Mouse (Mus musculus) forebrain, postnatal 0 days (tissue): ENCODE data around the gene Folr2. TPM values are rescaled to one million over a fixed set of nuclear protein-coding genes. Genes with fewer than 3 reads are reported as not detected.
A peak's percentile ranks its signal among the peaks of the same experiment; 100 is the strongest.

Experiments
- ATAC-seq: fragments of 200-750 bp; cut with Nextera tagmentation; 2 replicates; pipeline ENCODE4 v1.8.0; 2017; ENCODE audit warnings: mild to moderate bottlenecking, moderate library complexity
- DNase-seq: peaks from one replicate; pipeline ENCODE4 v3.0.0-alpha.2; 2015
- H3K27ac ChIP-seq: fragments of 300-500 bp; sonication (generic); 2 replicates; pipeline ENCODE4 v1.5.1; 2014; ENCODE audit warnings: low read depth, mild to moderate bottlenecking, antibody characterized with exemption, low read length, moderate library complexity, mixed read lengths
- H3K27me3 ChIP-seq: fragments of 300-500 bp; sonication (generic); 2 replicates; pipeline ENCODE4 v1.6.1; 2014; ENCODE audit warnings: mild to moderate bottlenecking, low read length, mixed read lengths; ENCODE audit not compliant: insufficient read depth
- H3K36me3 ChIP-seq: fragments of 300-500 bp; sonication (generic); 2 replicates; pipeline ENCODE4 v1.6.1; 2014; ENCODE audit warnings: mild to moderate bottlenecking, moderate library complexity; ENCODE audit not compliant: insufficient read depth
- H3K4me1 ChIP-seq: fragments of 300-500 bp; sonication (generic); 2 replicates; pipeline ENCODE4 v1.6.1; 2014; ENCODE audit warnings: antibody characterized with exemption; ENCODE audit not compliant: insufficient read depth
- H3K4me2 ChIP-seq: fragments of 300-500 bp; sonication (generic); 2 replicates; pipeline ENCODE4 v1.6.1; 2014; ENCODE audit warnings: low read depth, mild to moderate bottlenecking, moderate library complexity
- H3K4me3 ChIP-seq: fragments of 300-500 bp; sonication (generic); 2 replicates; pipeline ENCODE4 v1.5.1; 2014; ENCODE audit warnings: low read depth, low read length, mixed read lengths
- H3K9ac ChIP-seq: fragments of 300-500 bp; sonication (generic); 2 replicates; pipeline ENCODE4 v1.6.1; 2014; ENCODE audit warnings: mild to moderate bottlenecking
- H3K9me3 ChIP-seq: fragments of 300-500 bp; sonication (generic); 2 replicates; pipeline ENCODE4 v1.6.1; 2016; ENCODE audit warnings: low read length
- CTCF ChIP-seq: sonication (generic); IDR thresholded peaks from 2 replicates; pipeline ENCODE4 v1.5.1; 2016; ENCODE audit warnings: antibody characterized with exemption, control low read depth, low read depth
- WGBS: fragments of 180-500 bp; shearing (Covaris S2); extraction: QIAGEN DNeasy Blood & Tissue Kit; methylation state at CpG from one replicate; pipeline ENCODE4 v1.1.7; 2014; 5-methylcytosine and 5-hydroxymethylcytosine counted together
- polyA plus RNA-seq: library from polyadenylated mRNA; unstranded; fragments of >200 nt; fragmentation: Nextera tagmentation; extraction: Ambion mirVana; gene quantifications from 2 replicates; pipeline ENCODE4 v1.2.1, GENCODE M21; 2015
- total RNA-seq: library from RNA; depleted of rRNA; stranded (reverse); fragments of >200 nt; gene quantifications from 2 replicates; pipeline ENCODE4 v1.2.3, GENCODE M21; 2014; rRNA removed

Gene Folr2
- total RNA-seq (3.4 and 3.8 TPM in 2 replicates), polyA plus RNA-seq (2.5 and 3.0 TPM in 2 replicates)

DNA sequence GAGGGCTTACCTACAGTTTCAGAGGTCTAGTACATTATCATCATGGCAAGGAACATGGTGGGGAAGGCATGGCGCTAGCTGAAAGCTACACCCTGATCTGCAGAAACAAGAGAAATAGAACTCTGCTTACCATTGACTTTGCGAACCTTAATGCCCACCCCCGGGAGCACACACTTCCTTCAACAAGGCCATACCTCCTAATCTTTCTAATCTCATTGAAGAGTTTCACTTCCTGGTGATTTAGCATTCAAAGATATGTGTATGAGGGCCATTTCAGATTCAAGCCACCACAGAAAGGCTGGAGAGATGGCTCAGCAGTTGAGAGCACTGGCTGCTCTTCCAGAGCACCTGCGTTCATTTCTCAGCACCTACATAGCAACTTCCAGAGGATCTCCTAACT, at the start of gene Folr2:
Gene Folr2, minus strand, starts transcription at position 101 of the 400 bp plus-strand sequence.
- no peak for TF ChIP-seq CTCF
- H3K9ac ChIP-seq = no peak within 1 kb of the TSS
- H3K4me3 ChIP-seq = no peak within 1 kb of the TSS
- H3K4me2 ChIP-seq = no peak within 1 kb of the TSS
- ATAC-seq (no peak), DNase-seq (no peak)
- no peaks in the 10 kb centered on the region for H3K27me3 ChIP-seq
- no peaks in the 10 kb centered on the region for H3K36me3 ChIP-seq
- WGBS = 90% methylated on average over 4 of the region's 4 CpGs
- no peak within 1 kb of the TSS for H3K27ac ChIP-seq
- no peaks in the 10 kb centered on the region for H3K9me3 ChIP-seq
- H3K4me1 ChIP-seq = no peaks in the 10 kb centered on the region

DNA sequence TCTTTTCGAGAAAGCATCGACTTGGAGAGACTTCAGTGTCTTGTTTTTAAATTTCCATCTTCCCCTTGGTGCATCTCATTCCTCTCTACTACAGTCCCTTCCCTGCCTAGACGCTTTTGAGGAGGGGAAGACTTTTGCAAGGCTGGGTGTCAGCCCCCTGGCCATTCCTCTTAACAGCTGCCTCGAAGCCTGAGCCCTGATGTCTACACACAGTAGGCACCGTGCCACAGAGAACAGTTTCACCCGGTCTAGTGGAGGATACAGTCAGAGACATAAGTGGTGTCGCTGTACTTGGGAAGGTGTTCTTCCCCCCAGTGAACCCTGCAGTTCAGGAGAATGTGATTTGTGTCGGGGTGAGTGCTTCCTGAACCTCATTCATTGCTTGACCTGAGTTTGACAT, 49.7 kb upstream of the Folr2 start:
- peak overlapping the region; percentile 82; the same call in 1 of the 2 replicates for H3K9ac ChIP-seq
- H3K4me1 ChIP-seq = no peaks in the 10 kb centered on the region
- ATAC-seq (no peak), DNase-seq (no peak)
- no peaks in the 10 kb centered on the region for H3K27me3 ChIP-seq
- H3K27ac ChIP-seq = no peak overlapping the region
- H3K9me3 ChIP-seq = no peaks in the 10 kb centered on the region
- H3K36me3 ChIP-seq = peaks cover 23% of the 10 kb centered on the region
- TF ChIP-seq CTCF = no peak
- WGBS = 78% methylated on average over 8 of the region's 8 CpGs
- H3K4me3 ChIP-seq = peak overlapping the region; percentile 77
- H3K4me2 ChIP-seq = peak overlapping the region; percentile 59

DNA sequence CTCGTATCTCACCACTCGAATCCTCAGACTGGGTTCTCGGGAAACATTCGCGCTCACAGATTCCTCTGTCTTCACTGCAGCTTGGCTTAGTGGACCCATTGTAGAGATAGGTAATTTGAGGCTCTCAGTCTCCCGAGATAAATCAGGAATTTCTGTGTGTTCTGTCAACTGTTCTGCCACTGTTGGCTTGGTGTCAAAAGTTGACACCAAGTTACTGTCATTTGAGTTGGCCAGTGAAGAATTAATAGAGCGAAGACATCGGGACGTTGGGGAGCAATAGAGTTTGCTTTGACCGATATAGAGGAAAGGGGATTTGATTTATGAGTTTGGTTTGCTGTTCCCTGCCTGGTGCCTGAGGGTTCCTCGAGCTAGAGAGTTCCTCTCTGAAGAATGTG, 49.3 kb upstream of the Folr2 start, which contains the start of gene Tomt:
Gene Tomt, minus strand, starts transcription at position 73 of the 395 bp plus-strand sequence.
- Histone ChIP-seq H3K9me3 (no peaks in the 10 kb centered on the region), H3K4me2 (peak within 1 kb of the TSS; percentile 59), H3K4me3 (peak within 1 kb of the TSS; percentile 77), H3K4me1 (no peaks in the 10 kb centered on the region), H3K27me3 (no peaks in the 10 kb centered on the region), H3K9ac (peak within 1 kb of the TSS; percentile 82), H3K36me3 (peaks cover 19% of the 10 kb centered on the region), H3K27ac (peak within 1 kb of the TSS; percentile 90)
- DNase-seq (no peak), ATAC-seq (no peak)
- TF ChIP-seq CTCF = no peak
- 23% methylated on average over 11 of the region's 11 CpGs for WGBS

DNA sequence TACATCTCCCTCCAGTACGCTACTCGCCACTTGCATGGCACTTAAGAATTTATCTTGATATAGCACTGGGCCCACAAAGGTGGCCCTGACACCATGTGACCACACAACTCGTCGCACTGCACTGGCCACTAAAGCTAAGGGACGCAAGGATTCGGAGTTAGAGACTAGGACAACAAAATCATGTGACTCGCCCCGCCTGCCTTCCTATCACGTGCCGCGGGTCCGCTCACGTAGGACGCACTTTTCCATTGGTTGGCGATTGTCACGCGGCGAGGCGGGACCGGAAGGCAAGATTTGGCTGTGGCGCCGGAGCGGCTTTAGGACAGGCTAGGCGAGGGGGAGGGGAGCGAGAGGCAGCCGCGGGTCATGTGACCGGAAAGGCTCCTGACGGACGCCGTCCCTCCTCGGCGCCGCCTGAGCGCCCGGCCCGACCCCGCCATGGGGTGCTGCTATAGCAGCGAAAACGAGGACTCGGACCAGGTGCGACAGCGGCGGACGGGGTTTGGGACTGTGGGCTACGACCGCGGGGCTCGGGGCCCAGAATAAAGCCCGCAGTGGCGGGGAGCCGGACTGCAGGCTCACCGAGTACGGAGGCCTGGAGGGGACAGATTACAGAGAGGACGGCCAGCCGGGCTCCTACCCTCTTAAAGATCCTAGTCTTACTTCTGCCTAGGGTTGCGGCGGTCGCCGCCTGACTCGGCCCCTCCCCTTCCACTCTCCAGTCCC, 48.7 kb upstream of the Folr2 start, which contains the start of gene Lamtor1:
Gene Lamtor1, plus strand, starts transcription at position 344 of the 726 bp plus-strand sequence.
- under 1% methylated on average over 59 of the region's 61 CpGs for WGBS
- Histone ChIP-seq H3K36me3 (peaks cover 13% of the 10 kb centered on the region), H3K27me3 (no peaks in the 10 kb centered on the region), H3K4me2 (peak within 1 kb of the TSS; percentile 59), H3K9me3 (no peaks in the 10 kb centered on the region), H3K9ac (peak within 1 kb of the TSS; percentile 82), H3K4me3 (peak within 1 kb of the TSS; percentile 77), H3K27ac (peak within 1 kb of the TSS; percentile 90), H3K4me1 (no peaks in the 10 kb centered on the region)
- ATAC-seq = peak; percentile 99
- DNase-seq = peak; percentile 99
- TF ChIP-seq CTCF = no peak

DNA sequence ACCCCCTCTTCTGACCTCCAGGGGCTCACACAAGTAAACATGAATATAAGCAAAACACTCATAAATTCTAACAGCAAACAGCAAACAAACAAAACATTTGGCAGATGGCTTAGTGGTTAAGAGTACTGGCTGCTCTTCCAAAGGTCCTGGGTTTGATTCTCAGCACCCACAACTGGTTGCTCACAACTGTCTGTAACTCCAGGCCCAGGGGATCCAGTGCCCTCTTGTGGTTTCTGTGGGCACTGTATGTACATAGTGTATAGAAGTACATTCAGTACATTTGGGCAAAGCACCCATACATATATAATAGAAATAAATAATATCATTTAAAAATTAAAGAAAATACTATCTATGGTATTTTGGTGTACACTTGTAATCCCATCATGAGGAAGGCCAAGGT, 45.9 kb upstream of the Folr2 start:
- Histone ChIP-seq H3K27me3 (no peaks in the 10 kb centered on the region), H3K4me3 (no peak overlapping the region), H3K4me2 (no peak overlapping the region), H3K4me1 (no peaks in the 10 kb centered on the region), H3K9ac (no peak overlapping the region), H3K36me3 (no peaks in the 10 kb centered on the region), H3K9me3 (no peaks in the 10 kb centered on the region), H3K27ac (no peak overlapping the region)
- ATAC-seq (no peak), DNase-seq (no peak)
- peak; percentile 6; the same call in 1 of the 2 replicates for TF ChIP-seq CTCF

DNA sequence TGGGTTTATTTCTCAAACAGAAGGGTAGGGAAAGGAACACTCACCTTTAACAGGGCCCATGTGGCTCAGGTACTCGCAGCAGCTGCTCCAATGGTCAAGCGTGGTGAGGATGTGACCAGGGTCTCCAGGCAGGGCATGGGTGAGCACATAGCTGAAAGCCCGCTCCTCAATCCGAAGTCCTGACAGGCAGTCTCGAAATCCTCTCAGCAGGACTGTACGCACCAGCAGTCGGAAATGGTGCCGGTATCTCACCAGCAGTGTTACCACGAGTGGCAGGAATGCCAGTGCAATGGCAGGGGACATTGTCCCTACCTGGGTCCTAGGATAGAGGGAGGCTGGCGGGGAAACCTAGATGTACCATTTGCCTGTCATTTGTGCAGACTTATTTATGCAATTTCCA, 45.0 kb upstream of the Folr2 start:
- H3K4me3 ChIP-seq = no peak overlapping the region
- TF ChIP-seq CTCF = no peak
- no peaks in the 10 kb centered on the region for H3K27me3 ChIP-seq
- no peaks in the 10 kb centered on the region for H3K36me3 ChIP-seq
- H3K9me3 ChIP-seq = no peaks in the 10 kb centered on the region
- WGBS = 90% methylated on average over 10 of the region's 10 CpGs
- H3K4me2 ChIP-seq = no peak overlapping the region
- DNase-seq (no peak), ATAC-seq (no peak)
- no peak overlapping the region for H3K27ac ChIP-seq
- H3K9ac ChIP-seq = no peak overlapping the region
- peaks cover 4% of the 10 kb centered on the region; the same call in 1 of the 2 replicates for H3K4me1 ChIP-seq

DNA sequence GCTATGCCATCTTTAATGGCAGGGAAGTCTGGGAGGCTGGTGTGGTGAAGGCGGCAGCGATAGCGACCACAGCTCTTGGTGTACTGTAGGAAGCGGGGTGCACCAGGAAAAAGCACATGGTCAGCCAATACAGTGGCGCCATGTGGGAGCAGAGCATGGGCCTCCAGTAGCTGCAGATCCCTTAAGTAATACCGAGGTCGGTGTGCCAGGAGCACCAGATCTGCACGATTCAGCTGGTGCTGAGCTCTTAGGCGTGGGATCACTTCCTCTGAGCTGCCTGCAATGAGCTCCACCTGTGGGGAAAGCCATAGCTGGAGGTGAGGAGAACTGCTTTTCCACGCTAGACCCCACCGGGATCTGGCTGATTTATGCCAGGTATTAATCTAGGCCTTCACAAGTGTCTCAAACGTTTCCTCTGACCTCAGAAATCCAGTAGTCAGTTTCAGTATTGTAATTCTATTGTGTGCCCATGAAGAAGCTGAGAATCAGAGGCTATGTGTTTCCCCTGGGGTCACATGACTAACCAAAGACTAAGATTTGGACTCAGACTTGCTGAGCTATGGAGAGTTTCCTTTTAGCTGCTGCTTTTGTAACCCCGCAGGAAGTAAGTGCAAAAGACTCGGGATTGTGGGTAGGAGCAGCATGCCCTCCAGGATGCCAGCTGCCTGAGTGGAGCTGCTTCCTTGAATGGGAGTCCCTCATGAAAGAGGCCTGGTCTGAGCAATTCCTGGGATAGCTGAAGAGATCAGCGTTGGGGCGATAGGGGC, 43.5 kb upstream of the Folr2 start:
- no peak for TF ChIP-seq CTCF
- WGBS = 91% methylated on average over 16 of the region's 16 CpGs
- ATAC-seq (no peak), DNase-seq (no peak)
- Histone ChIP-seq H3K9me3 (no peaks in the 10 kb centered on the region), H3K4me3 (no peak overlapping the region), H3K9ac (no peak overlapping the region), H3K4me2 (no peak overlapping the region), H3K4me1 (peaks cover 6% of the 10 kb centered on the region; the same call in 1 of the 2 replicates), H3K27ac (no peak overlapping the region), H3K36me3 (no peaks in the 10 kb centered on the region), H3K27me3 (no peaks in the 10 kb centered on the region)
